Mouse (Mus musculus): Measurements from ENCODE around the gene Pcca. TPM values are rescaled to one million over a fixed set of nuclear protein-coding genes. Genes with fewer than 3 reads are reported as not detected.

The Pcca gene
- polyA plus RNA-seq, 1 experiment from 2014 or later = 36.5 TPM

- H3K9ac ChIP-seq = no peak overlapping the region
- no peaks in the 10 kb centered on the region for H3K36me3 ChIP-seq
- no peak overlapping the region for H3K4me2 ChIP-seq (replicated peaks)
- no peaks in the 10 kb centered on the region for H3K9me3 ChIP-seq
- H3K27me3 ChIP-seq = no peaks in the 10 kb centered on the region
- H3K4me3 ChIP-seq = no peak overlapping the region
- no peak overlapping the region for H3K27ac ChIP-seq
- H3K4me1 ChIP-seq = peaks cover 7% of the 10 kb centered on the region; the same call in 1 of the 2 replicates
- 63% methylated on average over 3 of the region's 3 CpGs for WGBS
- no peak for ATAC-seq (ENCODE audit: insufficient number of reproducible peaks, insufficient read depth, low FRiP score, low TSS enrichment)
Observed at GRCm38 (mm10) chr14:122901177-122901576, 367.1 kb downstream of the Pcca start.

GRCm38 (mm10) chr14:122901715-122902114 is 367.6 kb downstream of the Pcca start:
- Histone ChIP-seq H3K36me3 (no peaks in the 10 kb centered on the region), H3K4me3 (no peak overlapping the region), H3K4me1 (peaks cover 7% of the 10 kb centered on the region; the same call in 1 of the 2 replicates), H3K27me3 (no peaks in the 10 kb centered on the region), H3K27ac (no peak overlapping the region), H3K4me2 (replicated peaks) (no peak overlapping the region), H3K9me3 (no peaks in the 10 kb centered on the region), H3K9ac (no peak overlapping the region)
- ATAC-seq (ENCODE audit: insufficient number of reproducible peaks, insufficient read depth, low FRiP score, low TSS enrichment) = no peak
- 84% methylated on average over 2 of the region's 2 CpGs for WGBS

GRCm38 (mm10) chr14:122902136-122902535 is 368.0 kb downstream of the Pcca start:
- Histone ChIP-seq H3K27ac (no peak overlapping the region), H3K27me3 (no peaks in the 10 kb centered on the region), H3K4me1 (peaks cover 7% of the 10 kb centered on the region; the same call in 1 of the 2 replicates), H3K9me3 (no peaks in the 10 kb centered on the region), H3K36me3 (no peaks in the 10 kb centered on the region), H3K9ac (no peak overlapping the region), H3K4me2 (replicated peaks) (no peak overlapping the region), H3K4me3 (no peak overlapping the region)
- ATAC-seq (ENCODE audit: insufficient number of reproducible peaks, insufficient read depth, low FRiP score, low TSS enrichment) = no peak
- 63% methylated on average over 2 of the region's 2 CpGs for WGBS

GRCm38 (mm10) chr14:122902884-122903283 is 368.8 kb downstream of the Pcca start:
- H3K27me3 ChIP-seq = no peaks in the 10 kb centered on the region
- no peak overlapping the region for H3K9ac ChIP-seq
- WGBS = 74% methylated on average over 4 of the region's 4 CpGs
- no peaks in the 10 kb centered on the region for H3K36me3 ChIP-seq
- H3K4me2 ChIP-seq (replicated peaks) = no peak overlapping the region
- ATAC-seq (ENCODE audit: insufficient number of reproducible peaks, insufficient read depth, low FRiP score, low TSS enrichment) = no peak
- no peaks in the 10 kb centered on the region for H3K9me3 ChIP-seq
- no peak overlapping the region for H3K27ac ChIP-seq
- peaks cover 7% of the 10 kb centered on the region; the same call in 1 of the 2 replicates for H3K4me1 ChIP-seq
- H3K4me3 ChIP-seq = no peak overlapping the region

GRCm38 (mm10) chr14:122903923-122904351 is 369.8 kb downstream of the Pcca start:
- ATAC-seq (ENCODE audit: insufficient number of reproducible peaks, insufficient read depth, low FRiP score, low TSS enrichment) = no peak
- Histone ChIP-seq H3K4me2 (replicated peaks) (no peak overlapping the region), H3K36me3 (no peaks in the 10 kb centered on the region), H3K4me1 (peaks cover 7% of the 10 kb centered on the region; the same call in 1 of the 2 replicates), H3K27me3 (no peaks in the 10 kb centered on the region), H3K27ac (no peak overlapping the region), H3K9ac (no peak overlapping the region), H3K4me3 (no peak overlapping the region), H3K9me3 (no peaks in the 10 kb centered on the region)
- WGBS = 45% methylated on average over 2 of the region's 2 CpGs

GRCm38 (mm10) chr14:122905007-122905406 is 370.9 kb downstream of the Pcca start:
- no peak for ATAC-seq (ENCODE audit: insufficient number of reproducible peaks, insufficient read depth, low FRiP score, low TSS enrichment)
- no peaks in the 10 kb centered on the region for H3K27me3 ChIP-seq
- H3K9me3 ChIP-seq = no peaks in the 10 kb centered on the region
- H3K36me3 ChIP-seq = no peaks in the 10 kb centered on the region
- H3K27ac ChIP-seq = no peak overlapping the region
- H3K4me1 ChIP-seq = peaks cover 7% of the 10 kb centered on the region; the same call in 1 of the 2 replicates
- H3K4me2 ChIP-seq (replicated peaks) = no peak overlapping the region
- H3K4me3 ChIP-seq = no peak overlapping the region
- WGBS = 88% methylated on average over 1 of the region's 1 CpGs
- no peak overlapping the region for H3K9ac ChIP-seq

- H3K4me2 ChIP-seq (replicated peaks) = no peak overlapping the region
- H3K4me1 ChIP-seq = no peaks in the 10 kb centered on the region
- H3K27ac ChIP-seq = no peak overlapping the region
- H3K9ac ChIP-seq = no peak overlapping the region
- no peaks in the 10 kb centered on the region for H3K9me3 ChIP-seq
- no peak for ATAC-seq (ENCODE audit: insufficient number of reproducible peaks, insufficient read depth, low FRiP score, low TSS enrichment)
- no peaks in the 10 kb centered on the region for H3K36me3 ChIP-seq
- H3K27me3 ChIP-seq = no peaks in the 10 kb centered on the region
- H3K4me3 ChIP-seq = no peak overlapping the region
- 94% methylated on average over 4 of the region's 4 CpGs for WGBS
Observed at GRCm38 (mm10) chr14:122908075-122908474, 374.0 kb downstream of the Pcca start.

- no peaks in the 10 kb centered on the region for H3K9me3 ChIP-seq
- no peak overlapping the region for H3K9ac ChIP-seq
- no peaks in the 10 kb centered on the region for H3K27me3 ChIP-seq
- H3K4me2 ChIP-seq (replicated peaks) = no peak overlapping the region
- ATAC-seq (ENCODE audit: insufficient number of reproducible peaks, insufficient read depth, low FRiP score, low TSS enrichment) = no peak
- H3K4me1 ChIP-seq = no peaks in the 10 kb centered on the region
- H3K36me3 ChIP-seq = no peaks in the 10 kb centered on the region
- WGBS = 82% methylated on average over 5 of the region's 5 CpGs
- H3K27ac ChIP-seq = no peak overlapping the region
- H3K4me3 ChIP-seq = no peak overlapping the region
Observed at GRCm38 (mm10) chr14:122909368-122910091, 375.4 kb downstream of the Pcca start.

GRCm38 (mm10) chr14:122911265-122911664 is 377.1 kb downstream of the Pcca start:
- Histone ChIP-seq H3K4me3 (no peak overlapping the region), H3K27ac (no peak overlapping the region), H3K9ac (no peak overlapping the region), H3K9me3 (no peaks in the 10 kb centered on the region), H3K36me3 (no peaks in the 10 kb centered on the region), H3K4me2 (replicated peaks) (no peak overlapping the region), H3K4me1 (no peaks in the 10 kb centered on the region), H3K27me3 (no peaks in the 10 kb centered on the region)
- no peak for ATAC-seq (ENCODE audit: insufficient number of reproducible peaks, insufficient read depth, low FRiP score, low TSS enrichment)

- H3K9me3 ChIP-seq = no peaks in the 10 kb centered on the region
- peak overlapping the region; percentile 53 for H3K4me3 ChIP-seq
- H3K4me2 ChIP-seq (replicated peaks) = peak overlapping the region; percentile 84
- H3K9ac ChIP-seq = no peak overlapping the region
- WGBS = 38% methylated on average over 1 of the region's 1 CpGs
- H3K4me1 ChIP-seq = no peaks in the 10 kb centered on the region
- H3K27me3 ChIP-seq = no peaks in the 10 kb centered on the region
- no peak overlapping the region for H3K27ac ChIP-seq
- H3K36me3 ChIP-seq = no peaks in the 10 kb centered on the region
- no peak for ATAC-seq (ENCODE audit: insufficient number of reproducible peaks, insufficient read depth, low FRiP score, low TSS enrichment)
Observed at GRCm38 (mm10) chr14:122912137-122912536, 378.0 kb downstream of the Pcca start.

- WGBS = under 1% methylated on average over 54 of the region's 58 CpGs
Observed at GRCm38 (mm10) chr14:122912812-122913498, 378.8 kb downstream of the Pcca start.

GRCm38 (mm10) chr14:122913657-122914056 is 379.5 kb downstream of the Pcca start, which contains the start of gene Ggact:
Gene Ggact (minus strand): TSS chr14:122913757.
- Histone ChIP-seq H3K36me3 (no peaks in the 10 kb centered on the region), H3K4me1 (no peaks in the 10 kb centered on the region), H3K27me3 (no peaks in the 10 kb centered on the region), H3K9ac (peak within 1 kb of the TSS; percentile 58), H3K27ac (no peak within 1 kb of the TSS), H3K9me3 (no peaks in the 10 kb centered on the region), H3K4me2 (replicated peaks) (peak within 1 kb of the TSS; percentile 84), H3K4me3 (peak within 1 kb of the TSS; percentile 53)
- WGBS = 79% methylated on average over 6 of the region's 6 CpGs
- ATAC-seq (ENCODE audit: insufficient number of reproducible peaks, insufficient read depth, low FRiP score, low TSS enrichment) = no peak

More at GRCm38 (mm10) chr14:122912812-122913498, 378.8 kb downstream of the Pcca start:
- Histone ChIP-seq H3K4me1 (no peaks in the 10 kb centered on the region), H3K27ac (no peak overlapping the region), H3K27me3 (no peaks in the 10 kb centered on the region), H3K4me2 (replicated peaks) (peak overlapping the region; percentile 84), H3K9ac (peak overlapping the region; percentile 58), H3K9me3 (no peaks in the 10 kb centered on the region), H3K36me3 (no peaks in the 10 kb centered on the region), H3K4me3 (peak overlapping the region; percentile 53)
- ATAC-seq (ENCODE audit: insufficient number of reproducible peaks, insufficient read depth, low FRiP score, low TSS enrichment) = peak; percentile 79
